Mouse (Mus musculus): ENCODE data around the gene Pipox. TPM values are rescaled to one million over a fixed set of nuclear protein-coding genes. Genes with fewer than 3 reads are reported as not detected.

Gene Pipox
- polyA plus RNA-seq, 1 experiment from 2014 or later = 48.9 TPM

DNA sequence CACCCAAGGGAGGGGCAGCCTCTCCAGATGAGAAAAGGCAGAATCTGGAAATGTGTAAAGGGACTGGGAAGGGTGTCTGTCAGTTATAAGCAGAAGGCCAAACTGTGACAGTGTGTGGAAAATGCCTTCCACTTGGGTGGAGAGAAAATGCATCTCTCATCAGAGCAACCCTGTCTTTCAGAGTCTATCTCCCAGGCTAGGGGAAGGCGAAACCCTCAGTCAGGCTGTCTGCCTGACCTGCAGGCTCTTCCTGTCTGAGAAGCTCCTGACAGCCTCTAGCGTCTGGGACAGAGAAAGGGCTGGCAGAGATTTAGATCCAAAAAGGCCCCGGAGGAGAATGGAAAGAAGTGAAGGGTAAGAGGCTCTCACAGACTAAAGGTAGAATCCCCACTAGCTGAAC, 9.9 kb upstream of the Pipox start:
- no peak overlapping the region for H3K4me3 ChIP-seq (ENCODE audit: low read depth, low read length)
- no peak for DNase-seq
- no peak for ATAC-seq
- H3K4me2 ChIP-seq (ENCODE audit: low read depth, low read length) = no peak overlapping the region
- 41% methylated on average over 3 of the region's 3 CpGs for WGBS (ENCODE audit: insufficient replicate concordance)
- no peaks in the 10 kb centered on the region for H3K36me3 ChIP-seq (replicated peaks; ENCODE audit: insufficient read depth, low read length)
- H3K9ac ChIP-seq (replicated peaks) = no peak overlapping the region
- H3K9me3 ChIP-seq (ENCODE audit: low read length) = no peaks in the 10 kb centered on the region
- TF ChIP-seq EP300 (IDR thresholded peaks at IDR 0.05; ENCODE audit: low read depth) (no peak), CTCF (IDR thresholded peaks at IDR 0.05; ENCODE audit: low read depth) (no peak)
- H3K27me3 ChIP-seq (ENCODE audit: insufficient read depth, low read length) = no peaks in the 10 kb centered on the region
- H3K4me1 ChIP-seq (ENCODE audit: insufficient read depth) = no peaks in the 10 kb centered on the region; the same call in 1 of the 2 replicates
- no peak overlapping the region for H3K27ac ChIP-seq (ENCODE audit: low read depth)

DNA sequence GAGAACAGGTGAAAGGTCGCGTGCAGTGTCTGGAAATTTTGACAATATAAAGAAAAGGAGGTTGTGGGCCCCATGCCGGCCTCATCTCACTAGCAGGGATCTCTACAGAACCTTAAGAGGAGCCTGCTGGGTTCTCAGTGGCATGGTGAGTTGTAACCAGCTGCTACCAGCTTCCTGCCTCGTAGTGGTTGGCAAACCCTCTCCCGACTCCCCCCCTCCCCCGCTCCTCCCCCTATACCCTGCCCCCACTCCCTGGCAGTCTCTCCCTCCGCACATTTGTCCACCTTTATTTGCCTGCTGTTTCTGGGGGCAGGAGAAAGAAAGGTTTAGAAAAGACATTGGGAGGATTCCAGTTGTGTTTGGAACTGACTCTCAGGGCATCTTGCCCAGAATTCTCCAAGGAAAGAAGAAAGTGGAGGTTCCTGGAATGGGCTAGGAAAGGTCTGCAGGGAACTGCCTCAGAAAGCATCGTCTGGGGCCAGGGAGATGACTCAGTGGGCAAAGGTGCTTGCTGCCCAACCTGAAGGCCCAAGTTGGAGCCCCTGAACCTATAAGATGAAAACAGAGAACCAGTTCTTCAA, 8.0 kb upstream of the Pipox start:
- H3K4me3 ChIP-seq (ENCODE audit: low read depth, low read length) = no peak overlapping the region
- 50% methylated on average over 8 of the region's 8 CpGs for WGBS (ENCODE audit: insufficient replicate concordance)
- H3K36me3 ChIP-seq (replicated peaks; ENCODE audit: insufficient read depth, low read length) = no peaks in the 10 kb centered on the region
- no peak for DNase-seq
- H3K9ac ChIP-seq (replicated peaks) = no peak overlapping the region
- TF ChIP-seq EP300 (IDR thresholded peaks at IDR 0.05; ENCODE audit: low read depth) = no peak
- TF ChIP-seq CTCF (IDR thresholded peaks at IDR 0.05; ENCODE audit: low read depth) = no peak
- no peaks in the 10 kb centered on the region for H3K9me3 ChIP-seq (ENCODE audit: low read length)
- ATAC-seq = no peak
- no peak overlapping the region for H3K27ac ChIP-seq (ENCODE audit: low read depth)
- H3K4me2 ChIP-seq (ENCODE audit: low read depth, low read length) = no peak overlapping the region
- no peaks in the 10 kb centered on the region; the same call in 1 of the 2 replicates for H3K4me1 ChIP-seq (ENCODE audit: insufficient read depth)
- no peaks in the 10 kb centered on the region for H3K27me3 ChIP-seq (ENCODE audit: insufficient read depth, low read length)

DNA sequence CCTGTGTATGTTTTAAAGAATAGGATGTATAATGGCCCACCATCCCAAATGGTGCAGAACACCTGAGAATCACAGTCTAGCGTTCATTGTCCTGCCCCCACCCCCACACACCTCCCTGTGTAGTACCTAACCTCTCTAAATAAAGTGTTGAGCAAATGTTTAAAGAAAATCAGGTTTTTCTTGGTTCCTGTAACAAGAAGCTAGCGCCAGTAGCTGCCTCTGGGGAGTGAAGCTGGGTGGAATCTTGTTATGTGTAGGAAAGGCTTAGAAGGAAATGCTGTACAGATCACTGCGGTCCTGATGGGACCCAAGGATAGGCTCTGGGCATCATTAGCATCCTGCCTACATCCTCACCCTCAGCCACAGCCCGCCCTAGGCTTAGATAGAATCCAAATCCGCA, 7.5 kb upstream of the Pipox start:
- no peaks in the 10 kb centered on the region; the same call in 1 of the 2 replicates for H3K4me1 ChIP-seq (ENCODE audit: insufficient read depth)
- DNase-seq (no peak), ATAC-seq (no peak)
- TF ChIP-seq EP300 (IDR thresholded peaks at IDR 0.05; ENCODE audit: low read depth) (no peak), CTCF (IDR thresholded peaks at IDR 0.05; ENCODE audit: low read depth) (no peak)
- H3K4me2 ChIP-seq (ENCODE audit: low read depth, low read length) = no peak overlapping the region
- H3K4me3 ChIP-seq (ENCODE audit: low read depth, low read length) = no peak overlapping the region
- H3K27ac ChIP-seq (ENCODE audit: low read depth) = no peak overlapping the region
- 57% methylated on average over 5 of the region's 5 CpGs for WGBS (ENCODE audit: insufficient replicate concordance)
- H3K36me3 ChIP-seq (replicated peaks; ENCODE audit: insufficient read depth, low read length) = no peaks in the 10 kb centered on the region
- H3K27me3 ChIP-seq (ENCODE audit: insufficient read depth, low read length) = no peaks in the 10 kb centered on the region
- no peak overlapping the region for H3K9ac ChIP-seq (replicated peaks)
- H3K9me3 ChIP-seq (ENCODE audit: low read length) = no peaks in the 10 kb centered on the region

DNA sequence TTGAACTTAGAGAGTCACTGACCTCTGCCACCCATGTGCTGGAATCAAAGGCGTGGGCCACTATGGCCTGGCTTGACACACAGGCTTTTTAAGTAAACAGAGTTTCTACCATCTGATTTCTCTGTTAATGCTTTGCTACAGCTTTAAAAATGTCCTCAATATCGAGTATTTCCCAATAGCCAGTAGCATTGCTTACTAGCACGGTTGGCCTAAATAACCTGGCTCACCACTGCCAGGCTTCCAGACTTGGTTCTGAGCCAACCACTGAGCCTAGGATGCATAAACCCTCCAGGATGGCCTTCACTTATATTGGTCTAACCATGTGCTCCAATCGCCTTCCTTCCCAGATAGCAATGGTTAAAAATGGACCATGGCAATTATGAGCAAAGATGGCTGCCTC, 6.8 kb upstream of the Pipox start:
- H3K27ac ChIP-seq (ENCODE audit: low read depth) = peak overlapping the region; percentile 72

DNA sequence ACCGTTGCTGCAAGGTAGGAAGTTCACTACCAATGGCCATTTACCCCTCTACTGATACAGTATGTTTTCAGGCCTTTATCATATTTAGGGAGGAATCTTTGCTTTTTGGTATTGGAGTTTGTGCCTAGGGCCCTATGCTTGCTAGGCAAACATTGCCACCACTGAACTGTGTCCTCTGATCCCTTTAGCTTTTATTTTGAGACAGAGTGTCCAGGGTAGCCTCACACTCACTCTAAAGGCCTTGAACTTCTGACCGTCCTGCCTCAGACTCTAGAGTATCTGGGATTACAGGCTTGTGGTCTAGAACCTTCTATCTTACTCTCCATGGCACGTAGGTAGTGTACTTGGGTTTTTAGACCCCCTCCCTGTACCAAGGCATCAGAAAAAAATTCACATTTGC, 6.3 kb upstream of the Pipox start:
- Histone ChIP-seq H3K9ac (replicated peaks) (no peak overlapping the region), H3K27ac (ENCODE audit: low read depth) (peak overlapping the region; percentile 72), H3K4me1 (ENCODE audit: insufficient read depth) (no peaks in the 10 kb centered on the region; the same call in 1 of the 2 replicates), H3K4me3 (ENCODE audit: low read depth, low read length) (no peak overlapping the region), H3K27me3 (ENCODE audit: insufficient read depth, low read length) (no peaks in the 10 kb centered on the region; the same call in 1 of the 2 replicates), H3K9me3 (ENCODE audit: low read length) (no peaks in the 10 kb centered on the region), H3K4me2 (ENCODE audit: low read depth, low read length) (no peak overlapping the region), H3K36me3 (replicated peaks; ENCODE audit: insufficient read depth, low read length) (no peaks in the 10 kb centered on the region)
- ATAC-seq = peak; percentile 65
- WGBS (ENCODE audit: insufficient replicate concordance) = 62% methylated on average over 3 of the region's 3 CpGs
- DNase-seq = no peak
- no peak for TF ChIP-seq CTCF (IDR thresholded peaks at IDR 0.05; ENCODE audit: low read depth)
- no peak for TF ChIP-seq EP300 (IDR thresholded peaks at IDR 0.05; ENCODE audit: low read depth)

More for the DNA sequence above, 6.8 kb upstream of the Pipox start:
- Histone ChIP-seq H3K27me3 (ENCODE audit: insufficient read depth, low read length) (no peaks in the 10 kb centered on the region; the same call in 1 of the 2 replicates), H3K4me3 (ENCODE audit: low read depth, low read length) (no peak overlapping the region), H3K9me3 (ENCODE audit: low read length) (no peaks in the 10 kb centered on the region), H3K4me2 (ENCODE audit: low read depth, low read length) (no peak overlapping the region), H3K4me1 (ENCODE audit: insufficient read depth) (no peaks in the 10 kb centered on the region; the same call in 1 of the 2 replicates), H3K9ac (replicated peaks) (no peak overlapping the region), H3K36me3 (replicated peaks; ENCODE audit: insufficient read depth, low read length) (no peaks in the 10 kb centered on the region)
- TF ChIP-seq EP300 (IDR thresholded peaks at IDR 0.05; ENCODE audit: low read depth) (no peak), CTCF (IDR thresholded peaks at IDR 0.05; ENCODE audit: low read depth) (no peak)
- DNase-seq = no peak
- 54% methylated on average over 4 of the region's 4 CpGs for WGBS (ENCODE audit: insufficient replicate concordance)
- peak; percentile 82 for ATAC-seq

DNA sequence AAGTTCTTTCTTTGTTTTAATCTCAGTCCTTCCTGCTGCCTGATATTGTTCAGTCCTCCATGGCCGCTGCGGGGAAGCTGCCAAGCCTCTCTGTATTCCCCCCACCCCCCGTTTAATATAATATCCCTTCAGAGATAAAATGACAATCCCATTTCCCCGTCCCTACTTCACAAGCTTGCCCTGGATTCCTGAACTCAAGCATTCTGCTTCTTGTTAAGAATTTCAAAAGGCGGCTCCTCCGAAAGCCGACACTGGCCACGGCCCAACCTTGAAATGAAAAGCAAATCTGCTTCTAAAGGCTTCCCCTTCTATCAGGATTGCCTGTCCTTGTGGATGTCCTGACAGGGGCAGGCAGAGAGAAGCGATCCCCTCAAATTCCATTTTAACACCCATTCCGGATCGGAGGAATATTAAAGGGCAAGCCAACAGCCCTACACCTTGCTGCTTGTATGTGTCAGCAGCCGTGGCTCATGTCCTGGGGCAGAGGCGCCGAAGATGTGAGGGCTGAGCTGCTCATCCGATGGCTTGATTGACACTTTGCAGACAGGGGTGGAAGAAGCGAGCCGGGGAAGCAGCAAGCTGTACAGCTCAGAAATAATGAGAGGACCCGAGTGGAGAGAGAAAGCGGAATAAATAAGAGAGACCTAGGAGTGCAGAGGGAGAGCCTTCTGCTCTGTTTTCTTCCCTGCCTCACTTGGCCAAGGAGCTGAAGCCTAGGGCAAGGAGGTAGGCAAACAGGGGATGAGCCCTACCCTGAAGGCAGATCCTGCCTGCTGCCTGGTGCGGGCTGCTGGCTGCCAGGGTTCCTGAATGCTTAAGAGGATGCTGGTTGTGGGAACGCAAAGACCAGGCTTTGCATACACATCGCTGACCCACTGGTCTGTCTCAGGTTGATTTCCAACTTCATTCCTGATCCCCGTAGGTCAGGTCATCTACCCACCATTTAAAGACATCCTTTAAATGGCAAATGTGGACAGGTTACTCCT, 3.2 kb upstream of the Pipox start:
- TF ChIP-seq CTCF (IDR thresholded peaks at IDR 0.05; ENCODE audit: low read depth) = no peak
- TF ChIP-seq EP300 (IDR thresholded peaks at IDR 0.05; ENCODE audit: low read depth) = no peak
- Histone ChIP-seq H3K4me1 (ENCODE audit: insufficient read depth) (peaks cover 15% of the 10 kb centered on the region), H3K4me2 (ENCODE audit: low read depth, low read length) (no peak overlapping the region), H3K27ac (ENCODE audit: low read depth) (no peak overlapping the region), H3K9ac (replicated peaks) (no peak overlapping the region), H3K27me3 (ENCODE audit: insufficient read depth, low read length) (no peaks in the 10 kb centered on the region; the same call in 1 of the 2 replicates), H3K4me3 (ENCODE audit: low read depth, low read length) (no peak overlapping the region), H3K36me3 (replicated peaks; ENCODE audit: insufficient read depth, low read length) (no peaks in the 10 kb centered on the region), H3K9me3 (ENCODE audit: low read length) (no peaks in the 10 kb centered on the region)
- no peak for DNase-seq
- WGBS (ENCODE audit: insufficient replicate concordance) = 41% methylated on average over 23 of the region's 23 CpGs
- ATAC-seq = no peak
